Mouse (Mus musculus) c-Kit-negative CD71-positive TER-119-positive erythroid progenitor cells, embryonic 14.5 days (primary cell): Measurements from ENCODE around the gene Gm49345.
"Not testable (repeated sequence)": the region's sequence is repeated elsewhere in the genome, so short reads cannot be mapped to it uniquely, and the experiment has no call there.

Experiments used
- DNase-seq: peaks from one replicate; pipeline ENCODE4 v3.0.0-alpha.2; 2013; ENCODE audit warnings: low read depth, low spot score

Gene Gm49345

DNA sequence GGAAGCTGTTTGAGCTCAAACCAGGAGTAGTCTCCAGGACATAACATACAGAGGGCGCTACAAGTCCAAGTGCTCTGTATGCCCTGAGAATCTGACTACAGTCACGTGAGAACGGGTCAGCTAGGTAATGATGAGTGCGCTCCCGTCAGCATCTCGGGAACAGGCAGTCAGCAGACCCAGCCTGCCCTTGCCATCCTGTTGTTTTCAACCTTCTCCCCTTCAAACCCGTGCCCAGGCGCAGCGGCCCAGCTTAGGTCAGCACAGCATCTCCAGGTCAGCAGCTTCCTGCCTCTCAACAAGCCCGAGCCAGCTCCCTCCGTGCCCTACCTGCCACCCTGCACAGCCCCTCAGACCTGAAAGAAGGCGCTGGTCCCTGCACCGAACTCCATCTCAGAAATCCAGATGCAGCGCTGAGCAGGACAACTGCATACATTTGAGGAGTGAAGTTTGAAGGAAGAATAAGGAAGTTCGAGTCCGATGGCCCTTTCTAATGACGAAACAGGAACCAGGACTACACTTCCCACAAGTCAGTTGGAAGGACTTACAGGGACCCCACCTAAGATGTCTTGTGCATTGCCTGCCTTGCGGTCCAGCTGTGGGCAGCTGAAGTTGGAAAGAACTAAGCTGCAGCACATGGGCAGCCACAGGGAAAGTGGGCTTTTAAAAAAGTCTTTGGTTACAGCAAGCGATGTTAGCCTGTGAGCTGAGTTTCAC, at the start of gene Gm49345, which contains the start of gene Zfp729a:
Gene Gm49345, minus strand, starts transcription at position 476 of the 714 bp plus-strand sequence.
Gene Zfp729a, minus strand, starts transcription at position 498 of the 714 bp plus-strand sequence.
- peak; percentile 60 for DNase-seq

DNA sequence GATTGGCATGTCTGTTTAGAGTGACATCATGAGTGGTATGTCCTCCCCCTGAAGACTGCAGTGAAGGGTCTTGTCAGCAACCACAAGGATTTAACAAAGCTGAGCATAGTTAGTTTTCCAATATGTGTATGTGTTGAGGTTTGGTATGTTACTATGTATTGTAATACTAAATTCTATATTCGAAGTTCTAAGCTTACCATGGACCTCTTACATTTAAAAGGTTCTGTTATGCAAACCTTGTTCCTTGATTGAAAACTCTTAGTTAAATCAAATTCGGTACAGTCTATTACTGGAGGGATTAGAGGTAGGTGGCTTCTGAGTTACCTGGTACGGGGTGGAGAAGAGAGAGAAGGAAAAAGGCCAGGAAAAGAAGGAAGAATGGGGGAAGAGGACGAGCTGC, 49.4 kb upstream of the Gm49345 start, which contains the start of gene Zfp738:
Gene Zfp738, minus strand, starts transcription at position 101 of the 400 bp plus-strand sequence.
- no peak for DNase-seq

DNA sequence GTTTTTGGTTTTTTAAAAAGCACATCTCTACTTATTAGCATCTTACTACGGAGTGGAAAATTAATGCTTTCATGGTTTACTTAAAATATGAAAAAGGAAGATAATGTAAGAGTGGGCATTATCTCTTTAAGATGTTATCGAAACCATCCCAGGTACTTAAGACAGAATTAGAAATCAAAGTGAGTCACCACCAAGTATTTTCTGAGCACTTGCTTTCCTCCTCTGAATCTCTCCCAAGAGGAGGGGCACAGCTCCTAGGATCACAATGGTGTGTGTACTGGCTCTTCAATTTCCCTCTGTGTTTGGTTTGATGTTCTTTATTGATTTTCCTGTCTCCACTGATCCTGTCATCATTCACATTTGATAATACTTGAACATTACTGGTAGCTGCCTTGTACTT, 46.3 kb upstream of the Gm49345 start:
- not testable (repeated sequence) for DNase-seq

DNA sequence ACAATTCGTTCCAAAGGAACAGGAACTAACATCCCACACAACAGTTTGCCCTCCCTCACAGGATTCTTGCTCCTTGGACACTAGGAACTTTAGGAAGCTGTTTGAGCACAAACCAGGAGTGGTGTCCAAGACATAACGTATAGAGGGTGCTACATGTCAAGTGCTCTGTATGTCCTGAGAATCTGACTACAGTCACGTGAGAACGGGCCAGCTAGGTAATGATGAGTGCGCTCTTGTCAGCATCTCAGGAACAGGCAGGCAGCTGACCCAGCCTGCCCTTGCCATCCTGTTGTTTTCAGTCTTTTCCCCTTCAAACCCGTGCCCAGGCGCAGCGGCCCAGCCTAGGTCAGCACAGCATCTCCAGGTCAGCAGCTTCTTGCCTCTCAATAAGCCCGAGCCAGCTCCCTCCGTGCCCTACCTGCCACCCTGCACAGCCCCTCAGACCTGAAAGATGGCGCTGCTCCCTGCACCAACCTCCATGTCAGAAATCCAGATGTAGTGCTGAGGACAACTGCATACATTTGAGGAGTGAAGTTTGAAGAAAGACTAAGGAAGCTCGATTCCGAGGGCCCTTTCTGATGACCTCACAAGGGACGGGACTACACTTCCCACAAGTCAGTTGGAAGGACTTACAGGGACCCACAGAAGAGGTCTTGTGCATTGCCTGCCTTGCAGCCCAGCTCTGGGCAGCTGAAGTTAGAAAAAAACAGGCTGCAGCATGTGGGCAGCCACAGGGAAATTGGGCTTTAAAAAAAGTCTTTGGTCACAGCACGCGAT, 45.6 kb upstream of the Gm49345 start:
- DNase-seq, result peak; percentile 28

DNA sequence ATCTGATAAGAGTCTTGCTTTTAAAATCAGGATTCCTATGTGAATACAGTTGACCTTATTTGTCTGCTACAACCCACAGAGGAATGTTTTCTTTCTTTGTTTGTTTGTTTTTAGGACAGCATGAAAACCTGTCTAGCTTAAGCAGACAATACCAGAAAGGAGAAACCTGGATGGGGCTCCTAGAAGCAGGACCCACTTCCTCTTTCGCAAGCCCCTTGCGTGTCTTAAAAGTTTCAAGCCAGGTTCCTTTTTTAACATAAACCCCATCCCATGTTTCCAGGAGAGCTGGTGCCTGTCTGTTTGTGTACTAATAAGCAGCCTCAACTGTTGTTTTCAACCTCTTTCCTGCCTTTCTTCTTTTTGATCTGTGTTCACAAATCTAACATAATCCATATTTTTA, 37.3 kb upstream of the Gm49345 start:
- DNase-seq, result no peak

DNA sequence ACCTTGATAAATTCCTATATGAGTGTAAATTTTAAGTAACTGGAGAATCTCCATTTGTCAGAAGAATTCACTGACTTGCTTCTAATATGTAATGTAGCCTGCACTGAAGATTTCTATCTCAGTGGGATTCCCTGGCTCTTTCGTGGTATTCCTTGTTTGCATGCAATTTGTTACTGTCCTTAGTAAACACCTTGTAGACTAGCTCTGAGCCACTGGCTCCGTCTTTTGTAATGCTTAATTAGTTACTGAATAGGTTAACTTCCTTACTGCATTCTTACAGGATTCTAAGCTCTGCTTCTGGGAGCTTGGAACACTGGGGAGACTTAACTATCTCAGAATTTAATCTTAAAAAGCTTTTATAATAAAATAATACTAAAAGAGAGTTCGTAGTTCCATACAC, 14.9 kb upstream of the Gm49345 start:
- no peak for DNase-seq

DNA sequence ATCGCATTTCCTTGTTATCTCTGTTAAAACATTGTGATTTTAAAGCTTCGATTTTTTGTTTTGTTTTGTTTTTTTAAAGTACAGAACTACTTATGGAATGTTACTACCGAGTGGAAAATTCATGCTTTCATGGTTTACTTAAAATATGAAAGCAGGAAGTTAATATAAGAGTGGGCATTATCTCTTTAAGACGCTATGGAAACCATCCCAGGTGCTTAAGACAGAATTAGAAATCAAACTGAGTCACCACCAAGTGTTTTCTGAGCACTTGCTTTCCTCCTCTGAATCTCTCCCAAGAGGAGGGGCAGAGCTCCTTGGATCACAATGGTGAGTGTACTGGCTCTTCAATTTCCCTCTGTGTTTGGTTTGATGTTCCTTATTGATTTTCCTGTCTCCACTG, 27.5 kb downstream of the Gm49345 start:
- peak; percentile 1 for DNase-seq

DNA sequence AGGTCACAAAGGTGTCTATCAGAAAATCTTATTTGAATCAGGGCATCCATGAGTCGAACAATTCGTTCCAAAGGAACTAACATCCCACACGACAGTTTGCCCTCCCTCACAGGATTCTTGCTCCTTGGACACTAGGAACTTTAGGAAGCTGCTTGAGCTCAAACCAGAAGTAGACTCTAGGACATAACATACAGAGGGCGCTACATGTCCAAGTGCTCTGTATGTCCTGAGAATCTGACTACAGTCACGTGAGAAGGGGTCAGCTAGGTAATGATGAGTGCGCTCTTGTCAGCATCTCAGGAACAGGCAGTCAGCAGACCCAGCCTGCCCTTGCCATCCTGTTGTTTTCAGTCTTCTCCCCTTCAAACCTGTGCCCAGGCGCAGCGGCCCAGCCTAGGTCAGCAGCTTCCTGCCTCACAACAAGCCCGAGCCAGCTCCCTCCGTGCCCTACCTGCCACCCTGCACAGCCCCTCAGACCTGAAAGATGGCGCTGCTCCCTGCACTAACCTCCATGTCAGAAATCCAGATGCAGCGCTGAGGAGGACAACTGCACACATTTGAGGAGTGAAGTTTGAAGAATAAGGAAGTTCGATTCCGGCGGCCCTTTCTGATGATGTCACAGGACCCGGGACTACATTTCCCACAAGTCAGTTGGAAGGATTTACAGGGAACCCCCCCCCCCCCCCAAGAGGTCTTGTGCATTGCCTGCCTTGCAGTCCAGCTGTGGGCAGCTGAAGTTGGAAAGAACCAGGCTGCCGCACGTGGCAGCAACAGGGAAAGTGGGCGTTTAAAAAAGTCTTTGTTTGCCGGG, 28.3 kb downstream of the Gm49345 start, which contains the start of gene Zfp729b:
Gene Zfp729b, minus strand, starts transcription at position 642 of the 811 bp plus-strand sequence.
- peak; percentile 61 for DNase-seq

DNA sequence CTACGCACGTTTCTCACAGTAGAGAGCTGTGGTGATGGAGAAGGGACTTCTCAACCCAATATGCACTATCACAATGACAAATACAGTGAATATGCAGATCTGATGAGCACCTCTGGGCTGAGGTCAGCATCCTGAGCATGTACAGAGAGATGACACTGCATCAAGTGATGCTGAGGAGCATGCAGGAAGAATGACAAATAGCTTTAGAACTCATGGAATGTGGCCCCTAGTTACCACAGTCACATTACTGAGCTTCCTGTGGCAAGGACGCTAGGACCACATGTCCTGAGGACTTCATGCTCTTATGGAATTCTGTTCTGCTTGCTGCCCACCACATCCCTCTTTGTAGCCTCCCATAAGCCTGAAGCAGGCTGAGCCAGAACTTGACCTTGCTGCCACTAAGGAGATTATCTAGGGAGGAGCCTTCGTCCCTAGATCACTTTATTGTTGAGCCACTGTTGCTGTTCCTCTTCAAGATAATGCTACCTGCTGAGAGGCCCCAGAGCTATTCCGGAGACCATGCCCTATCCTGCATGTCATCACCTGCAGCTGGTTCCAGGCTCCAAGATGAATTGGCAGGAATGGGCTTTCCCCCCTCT, 64.9 kb downstream of the Gm49345 start:
- no peak for DNase-seq

DNA sequence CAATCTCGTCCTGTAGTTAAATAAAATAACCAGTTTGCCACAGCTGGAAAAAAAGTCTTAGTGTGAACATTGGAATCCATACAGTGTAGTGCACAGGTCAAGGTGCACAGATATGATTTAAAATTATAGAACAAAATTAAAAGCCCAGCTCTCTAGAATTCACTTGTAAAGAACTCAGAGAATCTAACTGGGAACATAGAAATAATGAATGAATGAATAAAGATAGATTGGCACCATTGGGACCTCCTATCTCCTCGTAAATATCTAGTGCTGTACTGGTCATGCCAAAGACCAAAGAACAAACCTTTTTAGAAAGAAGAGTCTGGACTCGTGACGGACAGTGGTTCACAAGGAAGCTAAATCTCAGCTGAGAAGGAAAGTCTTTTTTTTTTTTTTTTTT, 83.8 kb downstream of the Gm49345 start, which contains the start of gene Zfp748:
Gene Zfp748, minus strand, starts transcription at position 101 of the 400 bp plus-strand sequence.
- DNase-seq, result no peak

DNA sequence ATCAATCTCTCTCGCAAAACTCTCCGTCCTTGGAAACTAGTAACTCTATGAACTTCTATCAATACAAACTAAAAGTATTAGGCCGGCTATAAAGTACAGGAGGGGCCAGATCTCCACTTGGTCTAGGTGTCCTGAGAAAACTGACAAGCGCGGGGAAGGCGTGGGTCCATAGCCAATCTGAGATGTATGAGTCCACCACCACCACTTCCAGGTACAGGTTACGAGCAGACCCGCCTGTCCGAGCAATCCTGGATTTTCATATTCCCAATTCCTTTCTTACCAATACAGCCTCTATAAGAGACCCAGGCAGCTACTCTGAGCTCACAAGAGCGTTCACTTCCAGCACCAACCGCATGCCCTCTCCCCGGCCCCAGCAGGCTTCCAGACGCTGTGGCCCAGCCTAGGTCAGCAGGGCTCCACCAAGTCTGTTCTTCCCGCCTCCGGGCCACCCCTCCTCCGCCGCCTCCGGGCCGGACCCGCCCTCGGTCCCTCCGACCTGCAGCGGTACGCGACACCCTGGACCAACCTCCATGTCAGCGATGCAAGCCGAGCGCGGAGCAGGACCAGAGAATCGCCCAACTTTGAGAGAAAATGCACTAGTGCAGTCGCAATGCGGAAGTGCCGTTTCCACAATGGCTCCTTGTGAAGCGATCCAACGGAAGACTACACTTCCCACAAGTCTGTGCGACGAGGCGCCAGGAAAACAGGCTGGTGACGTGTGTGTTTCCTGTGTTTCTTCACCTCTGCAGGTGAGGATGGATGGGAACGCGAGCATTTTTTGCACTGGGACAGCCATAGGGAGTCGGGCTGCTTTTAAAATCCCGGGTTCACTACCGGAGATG, 84.8 kb downstream of the Gm49345 start:
- peak; percentile 69 for DNase-seq

DNA sequence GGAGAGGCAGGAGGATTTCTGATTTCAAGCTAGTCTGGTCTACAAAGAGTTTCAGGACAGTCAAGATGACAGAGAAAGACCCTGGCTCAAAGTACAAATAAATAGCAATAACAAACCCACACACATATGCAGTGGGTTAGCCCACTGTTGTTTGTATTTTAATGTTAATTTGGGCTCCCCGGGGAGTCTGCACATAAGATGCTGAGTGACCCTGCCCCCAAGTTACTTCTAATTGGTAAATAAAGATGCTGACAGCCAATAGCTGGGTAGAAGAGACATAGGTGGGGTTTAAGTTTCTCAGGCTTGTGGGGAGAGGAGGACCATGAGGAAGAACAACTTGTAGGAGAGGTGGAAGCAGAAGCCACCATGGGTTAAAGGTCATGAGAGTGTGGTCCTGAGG, 91.6 kb downstream of the Gm49345 start:
- no peak for DNase-seq
